Mouse (Mus musculus): ENCODE measurements at regions not wholly inside any gene's neighbourhood (a gene's known extent, or its start where the extent isn't known, plus 50 kb on each side); places are given as distances from the start of the nearest gene placed in this dataset.

GRCm38 (mm10) chr13:97672038-97672675, 88.3 kb downstream of the Gm10260 start:
- no peaks in the 10 kb centered on the region for H3K36me3 ChIP-seq (ENCODE audit: insufficient read depth)
- H3K27me3 ChIP-seq (ENCODE audit: insufficient read depth, low read length), result no peaks in the 10 kb centered on the region
- H3K9ac ChIP-seq, result 0 out of 2 replicates have a peak overlapping the region, but pooled peaks have one; percentile 2
- H3K4me3 ChIP-seq (ENCODE audit: low read depth, low read length), result no peak overlapping the region
- WGBS, result 64% methylated on average over 7 of the region's 7 CpGs
- DNase-seq (no peak), ATAC-seq (peak; percentile 40; the same call in 1 of the 2 replicates)
- no peak overlapping the region for H3K4me2 ChIP-seq (ENCODE audit: low read depth)
- H3K27ac ChIP-seq (ENCODE audit: low read depth, low read length), result no peak overlapping the region
- H3K9me3 ChIP-seq (ENCODE audit: low read length), result no peaks in the 10 kb centered on the region
- peaks cover 18% of the 10 kb centered on the region; the same call in 1 of the 2 replicates for H3K4me1 ChIP-seq (ENCODE audit: insufficient read depth)
- no peak for TF ChIP-seq CTCF (IDR thresholded peaks at IDR 0.05; ENCODE audit: low read depth)

GRCm38 (mm10) chr13:97669366-97669765, 91.1 kb downstream of the Gm10260 start:
- TF ChIP-seq CTCF (IDR thresholded peaks at IDR 0.05; ENCODE audit: low read depth), result no peak
- peaks cover 18% of the 10 kb centered on the region; the same call in 1 of the 2 replicates for H3K4me1 ChIP-seq (ENCODE audit: insufficient read depth)
- H3K36me3 ChIP-seq (ENCODE audit: insufficient read depth), result no peaks in the 10 kb centered on the region
- no peaks in the 10 kb centered on the region for H3K27me3 ChIP-seq (ENCODE audit: insufficient read depth, low read length)
- H3K4me2 ChIP-seq (ENCODE audit: low read depth), result no peak overlapping the region
- DNase-seq, result no peak
- no peak overlapping the region for H3K9ac ChIP-seq
- 0 out of 2 replicates have a peak, but pooled peaks have one; percentile 3 for ATAC-seq
- H3K27ac ChIP-seq (ENCODE audit: low read depth, low read length), result no peak overlapping the region; the same call in 1 of the 2 replicates
- no peaks in the 10 kb centered on the region for H3K9me3 ChIP-seq (ENCODE audit: low read length)
- no peak overlapping the region for H3K4me3 ChIP-seq (ENCODE audit: low read depth, low read length)
- 50% methylated on average over 8 of the region's 8 CpGs for WGBS

- Histone ChIP-seq H3K4me2 (ENCODE audit: low read depth) (no peak overlapping the region), H3K4me1 (ENCODE audit: insufficient read depth) (peaks cover 18% of the 10 kb centered on the region; the same call in 1 of the 2 replicates), H3K9ac (no peak overlapping the region), H3K4me3 (ENCODE audit: low read depth, low read length) (no peak overlapping the region), H3K36me3 (ENCODE audit: insufficient read depth) (no peaks in the 10 kb centered on the region), H3K27me3 (ENCODE audit: insufficient read depth, low read length) (no peaks in the 10 kb centered on the region), H3K9me3 (ENCODE audit: low read length) (no peaks in the 10 kb centered on the region), H3K27ac (ENCODE audit: low read depth, low read length) (peak overlapping the region; percentile 59)
- 15% methylated on average over 5 of the region's 5 CpGs for WGBS
- DNase-seq (peak; percentile 78), ATAC-seq (peak; percentile 77)
- TF ChIP-seq CTCF (IDR thresholded peaks at IDR 0.05; ENCODE audit: low read depth), result no peak
Measured at GRCm38 (mm10) chr13:97668910-97669309, 91.5 kb downstream of the Gm10260 start.

- ATAC-seq, result no peak
- H3K4me2 ChIP-seq (ENCODE audit: low read depth), result no peak overlapping the region
- WGBS, result 71% methylated on average over 7 of the region's 7 CpGs
- no peaks in the 10 kb centered on the region for H3K36me3 ChIP-seq (ENCODE audit: insufficient read depth)
- no peak overlapping the region for H3K4me3 ChIP-seq (ENCODE audit: low read depth, low read length)
- no peaks in the 10 kb centered on the region for H3K9me3 ChIP-seq (ENCODE audit: low read length)
- no peak overlapping the region for H3K9ac ChIP-seq
- DNase-seq, result no peak
- TF ChIP-seq CTCF (IDR thresholded peaks at IDR 0.05; ENCODE audit: low read depth), result no peak
- H3K27ac ChIP-seq (ENCODE audit: low read depth, low read length), result no peak overlapping the region
- H3K27me3 ChIP-seq (ENCODE audit: insufficient read depth, low read length), result no peaks in the 10 kb centered on the region
- H3K4me1 ChIP-seq (ENCODE audit: insufficient read depth), result peaks cover 18% of the 10 kb centered on the region; the same call in 1 of the 2 replicates
Measured at GRCm38 (mm10) chr13:97667313-97667712, 93.1 kb downstream of the Gm10260 start.

- Histone ChIP-seq H3K4me2 (ENCODE audit: low read depth) (no peak overlapping the region), H3K27me3 (ENCODE audit: insufficient read depth, low read length) (no peaks in the 10 kb centered on the region), H3K4me1 (ENCODE audit: insufficient read depth) (peaks cover 18% of the 10 kb centered on the region; the same call in 1 of the 2 replicates), H3K9ac (no peak overlapping the region), H3K27ac (ENCODE audit: low read depth, low read length) (no peak overlapping the region), H3K36me3 (ENCODE audit: insufficient read depth) (no peaks in the 10 kb centered on the region), H3K9me3 (ENCODE audit: low read length) (no peaks in the 10 kb centered on the region), H3K4me3 (ENCODE audit: low read depth, low read length) (no peak overlapping the region)
- ATAC-seq (no peak), DNase-seq (no peak)
- no peak for TF ChIP-seq CTCF (IDR thresholded peaks at IDR 0.05; ENCODE audit: low read depth)
- WGBS, result 95% methylated on average over 4 of the region's 4 CpGs
Measured at GRCm38 (mm10) chr13:97666761-97667160, 93.7 kb downstream of the Gm10260 start.

GRCm38 (mm10) chr13:97665226-97665625, 95.2 kb downstream of the Gm10260 start:
- H3K27me3 ChIP-seq (ENCODE audit: insufficient read depth, low read length), result no peaks in the 10 kb centered on the region
- H3K9me3 ChIP-seq (ENCODE audit: low read length), result no peaks in the 10 kb centered on the region
- no peak overlapping the region for H3K9ac ChIP-seq
- 77% methylated on average over 1 of the region's 1 CpGs for WGBS
- TF ChIP-seq CTCF (IDR thresholded peaks at IDR 0.05; ENCODE audit: low read depth), result no peak
- no peaks in the 10 kb centered on the region for H3K36me3 ChIP-seq (ENCODE audit: insufficient read depth)
- peaks cover 18% of the 10 kb centered on the region; the same call in 1 of the 2 replicates for H3K4me1 ChIP-seq (ENCODE audit: insufficient read depth)
- DNase-seq (no peak), ATAC-seq (no peak)
- H3K4me3 ChIP-seq (ENCODE audit: low read depth, low read length), result no peak overlapping the region
- H3K27ac ChIP-seq (ENCODE audit: low read depth, low read length), result no peak overlapping the region
- H3K4me2 ChIP-seq (ENCODE audit: low read depth), result no peak overlapping the region

- ATAC-seq, result no peak
- H3K27me3 ChIP-seq (ENCODE audit: insufficient read depth, low read length), result no peaks in the 10 kb centered on the region
- no peak for DNase-seq
- no peak overlapping the region for H3K4me2 ChIP-seq (ENCODE audit: low read depth)
- no peak for TF ChIP-seq CTCF (IDR thresholded peaks at IDR 0.05; ENCODE audit: low read depth)
- 62% methylated on average over 8 of the region's 8 CpGs for WGBS
- no peaks in the 10 kb centered on the region for H3K36me3 ChIP-seq (ENCODE audit: insufficient read depth)
- no peak overlapping the region for H3K4me3 ChIP-seq (ENCODE audit: low read depth, low read length)
- H3K9ac ChIP-seq, result no peak overlapping the region
- H3K27ac ChIP-seq (ENCODE audit: low read depth, low read length), result no peak overlapping the region
- H3K4me1 ChIP-seq (ENCODE audit: insufficient read depth), result peaks cover 3% of the 10 kb centered on the region; the same call in 1 of the 2 replicates
- H3K9me3 ChIP-seq (ENCODE audit: low read length), result no peaks in the 10 kb centered on the region
Measured at GRCm38 (mm10) chr13:97662741-97663140, 97.7 kb downstream of the Gm10260 start.
